ENCODE assay signal across 22 mouse cellular contexts in the genomic region with DNA sequence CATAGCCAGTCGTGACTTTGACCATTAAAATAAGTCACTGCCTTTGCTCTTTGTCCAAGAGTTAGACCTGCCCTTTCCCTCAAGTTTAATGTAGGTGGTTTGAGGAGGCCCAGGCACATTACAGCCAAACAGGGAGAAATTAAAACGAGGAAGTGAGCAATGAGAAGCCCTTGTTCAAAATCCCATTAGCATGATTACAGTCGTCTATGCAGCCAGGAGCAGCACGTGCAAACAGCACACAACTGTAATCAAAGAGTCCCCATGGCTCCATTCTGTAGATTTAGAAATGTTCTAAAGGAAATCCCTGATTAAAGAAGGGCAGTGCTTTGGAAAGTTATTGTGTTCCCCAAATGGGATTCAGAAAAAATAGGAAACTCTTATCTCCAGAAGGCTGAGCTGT. TPM values are rescaled to one million over a fixed set of nuclear protein-coding genes. Genes with fewer than 3 reads are reported as not detected.
A peak's percentile ranks its signal among the peaks of the same experiment; 100 is the strongest.
DNase-seq lines count a peak whose midpoint lies in the region; ATAC-seq and TF ChIP-seq lines count a peak whose summit lies in the region.
"Had no signal": no experiment of that assay in that cellular context is flagged by ENCODE, and none has a peak within 500 bp of the region (broad histone marks: within the 10 kb centered on the region; RNA-seq: fewer than 3 reads in every experiment).

No protein-coding gene starts in this region.

- intact Hi-C loops in gastrocnemius, adult 2 months (cut with DNase I): no loop called here

- no peak for DNase-seq in gastrocnemius, adult 2 months
- DNase-seq in gastrocnemius, adult 8-10 months (ENCODE audit: low spot score in 2 of 2): no peak
- DNase-seq in lung, postnatal 0 days (ENCODE audit: low spot score): no peak
- DNase-seq in lung, postnatal 36 days: no peak
- DNase-seq: adrenal gland, adult 8-10 months; adrenal gland, postnatal 25 days; cerebellum, adult 18-20 months; cerebellum, adult 9-10 months; gastrocnemius, postnatal 25 days; heart, postnatal 10 days; heart, postnatal 36 days had no signal

- WGBS in heart, embryonic 15.5 days: 59% methylated on average over 4 of the region's 4 CpGs
- 63% methylated on average over 4 of the region's 4 CpGs for whole genome bisulfite sequencing in heart, embryonic 11.5 days (ENCODE audit: insufficient replicate concordance)
- WGBS in lung, postnatal 0 days: 49% methylated on average over 4 of the region's 4 CpGs

- no peak for ATAC-seq in heart, embryonic 15.5 days (replicated peaks; ENCODE audit: insufficient number of reproducible peaks, insufficient read depth, low FRiP score, low read depth)
- ATAC-seq in heart, embryonic 11.5 days (replicated peaks; ENCODE audit: insufficient number of reproducible peaks, low FRiP score, low TSS enrichment): no peak
- no peak for ATAC-seq in lung, postnatal 0 days
- ATAC-seq: activated CD4-positive, CD25-positive, alpha-beta regulatory T cell, adult 4 months; forebrain, embryonic 13.5 days; forebrain, embryonic 16.5 days; hindbrain, embryonic 16.5 days; intestine, postnatal 0 days had no signal

- no peaks in the 10 kb centered on the region for H3K27me3 ChIP-seq in heart, embryonic 15.5 days
- H3K27me3 ChIP-seq in heart, embryonic 11.5 days (ENCODE audit: control insufficient read depth, insufficient read depth, low read length): no peaks in the 10 kb centered on the region
- no peaks in the 10 kb centered on the region for H3K27me3 ChIP-seq in lung, postnatal 0 days (replicated peaks; ENCODE audit: insufficient read depth, low read length)
- H3K27me3 ChIP-seq: forebrain, embryonic 13.5 days; hindbrain, embryonic 13.5 days had no signal

- no peaks in the 10 kb centered on the region for H3K36me3 ChIP-seq in heart, embryonic 15.5 days
- no peaks in the 10 kb centered on the region for H3K36me3 ChIP-seq in heart, embryonic 11.5 days (ENCODE audit: control insufficient read depth, insufficient read depth, low read length)
- H3K36me3 ChIP-seq in lung, postnatal 0 days (ENCODE audit: insufficient read depth, low read length): no peaks in the 10 kb centered on the region
- H3K36me3 ChIP-seq: forebrain, embryonic 10.5 days; hindbrain, embryonic 10.5 days; hindbrain, embryonic 13.5 days had no signal

- TF ChIP-seq EP300 in lung, postnatal 0 days (IDR thresholded peaks at IDR 0.05): no peak

- H3K9ac ChIP-seq in heart, embryonic 15.5 days: no peak overlapping the region
- H3K9ac ChIP-seq in heart, embryonic 11.5 days (ENCODE audit: low read depth, low read length): no peak overlapping the region
- no peak overlapping the region for H3K9ac ChIP-seq in lung, postnatal 0 days (replicated peaks; ENCODE audit: low read depth)
- H3K9ac ChIP-seq: forebrain, embryonic 13.5 days; hindbrain, embryonic 13.5 days had no signal

- no peaks in the 10 kb centered on the region for H3K9me3 ChIP-seq in heart, embryonic 15.5 days (replicated peaks)
- no peaks in the 10 kb centered on the region for H3K9me3 ChIP-seq in heart, embryonic 11.5 days (replicated peaks; ENCODE audit: control insufficient read depth, low read length)
- no peaks in the 10 kb centered on the region for H3K9me3 ChIP-seq in lung, postnatal 0 days (ENCODE audit: low read length)
- H3K9me3 ChIP-seq: forebrain, embryonic 10.5 days; forebrain, embryonic 13.5 days; hindbrain, embryonic 10.5 days; hindbrain, embryonic 13.5 days had no signal

- no peak overlapping the region for H3K4me2 ChIP-seq in heart, embryonic 15.5 days
- H3K4me2 ChIP-seq in heart, embryonic 11.5 days: no peak overlapping the region
- H3K4me2 ChIP-seq in lung, postnatal 0 days (replicated peaks; ENCODE audit: low read depth, low read length): no peak overlapping the region
- H3K4me2 ChIP-seq: forebrain, embryonic 13.5 days; hindbrain, embryonic 13.5 days had no signal

- no peak for TF ChIP-seq CTCF in gastrocnemius, adult 2 months (IDR thresholded peaks at IDR 0.05)
- no peak for TF ChIP-seq CTCF in lung, postnatal 0 days (IDR thresholded peaks at IDR 0.05)

- no peak overlapping the region for H3K4me3 ChIP-seq in gastrocnemius, adult 2 months
- no peak overlapping the region for H3K4me3 ChIP-seq in heart, embryonic 15.5 days
- no peak overlapping the region for H3K4me3 ChIP-seq in heart, embryonic 11.5 days (ENCODE audit: low read depth, low read length)
- H3K4me3 ChIP-seq in lung, postnatal 0 days (ENCODE audit: low read depth, low read length): no peak overlapping the region
- H3K4me3 ChIP-seq: forebrain, embryonic 10.5 days; forebrain, embryonic 13.5 days; hindbrain, embryonic 10.5 days; hindbrain, embryonic 13.5 days had no signal

- peak overlapping the region; percentile 53 for H3K27ac ChIP-seq in gastrocnemius, adult 2 months
- H3K27ac ChIP-seq in heart, embryonic 15.5 days: peak overlapping the region; percentile 20; the same call in 1 of the 2 replicates
- H3K27ac ChIP-seq in heart, embryonic 11.5 days (ENCODE audit: low read depth, low read length): no peak overlapping the region
- H3K27ac ChIP-seq in lung, postnatal 0 days (ENCODE audit: low read length): peak overlapping the region; percentile 47; the same call in 1 of the 2 replicates
- H3K27ac ChIP-seq: forebrain, embryonic 10.5 days; forebrain, embryonic 13.5 days; hindbrain, embryonic 10.5 days; hindbrain, embryonic 13.5 days had no signal

- peaks cover 14% of the 10 kb centered on the region for H3K4me1 ChIP-seq in heart, embryonic 15.5 days (replicated peaks)
- peaks cover 14% of the 10 kb centered on the region for H3K4me1 ChIP-seq in heart, embryonic 11.5 days (ENCODE audit: control insufficient read depth, insufficient read depth, low read length)
- H3K4me1 ChIP-seq in lung, postnatal 0 days (ENCODE audit: insufficient read depth, low read depth, low read length): peaks cover 3% of the 10 kb centered on the region; the same call in 1 of the 2 replicates
- H3K4me1 ChIP-seq: forebrain, embryonic 10.5 days; forebrain, embryonic 13.5 days; hindbrain, embryonic 10.5 days; hindbrain, embryonic 13.5 days had no signal

RNA-seq across cellular contexts. Expression of a gene that starts 26.2 kb away (rescaled TPM):
- under 1 TPM in 1 of 2 experiments, not detected in 1; 0.08 TPM for total RNA-seq in gastrocnemius, adult 2 months (2021)
- not detected for total RNA-seq in gastrocnemius, adult 8-10 months (2022)
- 0.23 and 0.53 TPM in 2 replicates for polyA plus RNA-seq in heart, embryonic 15.5 days (2015; fragmentation: Nextera tagmentation; extraction: Ambion mirVana)
- polyA plus RNA-seq in heart, embryonic 11.5 days (2014; fragmentation: Nextera tagmentation; extraction: Ambion mirVana): 0.42 and 0.45 TPM in 2 replicates
- 0.33 and 0.68 TPM in 2 replicates for polyA plus RNA-seq in lung, postnatal 0 days (2015; fragmentation: Nextera tagmentation; extraction: Ambion mirVana)
- total RNA-seq: adrenal gland, postnatal 25 days; ES-E14 had no signal
- polyA plus RNA-seq: activated CD4-positive, CD25-positive, alpha-beta regulatory T cell, adult 4 months; forebrain, embryonic 13.5 days had no signal

RNA-seq across cellular contexts. Expression of a gene that starts 29.1 kb away (rescaled TPM):
- total RNA-seq in gastrocnemius, adult 2 months (2021): 10 to 100 TPM; 33.1 to 55.3 TPM
- 10 to 100 TPM; 10.9 to 21.0 (median 17.8) TPM for total RNA-seq in gastrocnemius, adult 8-10 months (2022)
- polyA plus RNA-seq in heart, embryonic 15.5 days (2015; fragmentation: Nextera tagmentation; extraction: Ambion mirVana): 16.8 and 24.6 TPM in 2 replicates
- polyA plus RNA-seq in heart, embryonic 11.5 days (2014; fragmentation: Nextera tagmentation; extraction: Ambion mirVana): 28.5 and 31.9 TPM in 2 replicates
- 23.6 and 25.7 TPM in 2 replicates for polyA plus RNA-seq in lung, postnatal 0 days (2015; fragmentation: Nextera tagmentation; extraction: Ambion mirVana)
- polyA plus RNA-seq: activated CD4-positive, CD25-positive, alpha-beta regulatory T cell, adult 4 months had no signal
